Mouse (Mus musculus) left cerebral cortex, postnatal 10 days (tissue): ENCODE results near the gene 1700067K01Rik. TPM values are rescaled to one million over a fixed set of nuclear protein-coding genes. Genes with fewer than 3 reads are reported as not detected.
A peak's percentile ranks its signal among the peaks of the same experiment; 100 is the strongest.

ENCODE experiments used
- DNase-seq, 2 experiments: peaks; one replicate each; pipeline ENCODE4 v3.0.0; 2021 to 2022; ENCODE audit warnings: low spot score in 2 of 2, mixed read lengths in 1 of 2; ENCODE audit errors: extremely low spot score in 1 of 2
- intact Hi-C: fragments of 180-260 bp; cut with DNase I; formaldehyde crosslinking; loops from one replicate; pipeline ENCODE4 v1.15.1; 2025
- microRNA-seq: library from miRNA; unstranded; fragments of <30 nt; microRNA quantifications from one replicate; pipeline ENCODE4 v1.2.0, GENCODE M21; 2022
- total RNA-seq, 2 experiments: library from RNA; stranded (reverse); gene quantifications; 2 replicates each; pipeline ENCODE4 v1.2.3; 2021

Gene 1700067K01Rik
- total RNA-seq, 2 experiments from 2014 or later = 0.34 to 0.65 TPM

DNA sequence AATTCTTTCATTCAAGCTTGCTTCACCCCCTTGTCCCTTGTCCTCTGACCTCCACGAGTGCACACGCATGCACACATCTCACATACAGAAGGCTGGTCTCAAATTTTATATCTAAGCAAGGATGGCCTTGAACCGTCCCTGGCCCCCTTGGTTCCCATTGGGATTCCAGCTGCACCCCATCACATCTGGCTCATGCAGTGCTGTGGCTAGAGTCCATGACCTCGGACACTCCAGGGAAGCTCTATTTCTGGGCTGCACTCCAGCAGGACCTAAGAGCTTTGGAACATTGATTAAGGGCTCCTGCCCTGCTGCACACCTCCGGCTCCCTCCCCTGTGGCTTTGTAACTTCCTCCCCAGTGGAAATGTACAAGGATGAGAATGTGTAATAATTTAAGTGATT is 36.7 kb downstream of the 1700067K01Rik start:
- no peak for DNase-seq

GRCm38 (mm10) chr8:84039050-84039449 is 37.7 kb downstream of the 1700067K01Rik start:
- intact Hi-C loops = loop anchor here (10.0 kb wide), 1 partner anchor 66 kb away; the partner anchor contains the start of gene Dcaf15
- peak; percentile 55 to 77 for DNase-seq

More for the DNA sequence above, 36.7 kb downstream of the 1700067K01Rik start:
- intact Hi-C loops = loop anchor here (10.0 kb wide), 1 partner anchor 67 kb away; the partner anchor contains the start of gene Dcaf15

GRCm38 (mm10) chr8:84042066-84042947 is 41.0 kb downstream of the 1700067K01Rik start, which contains the start of gene Il27ra:
Gene Il27ra (minus strand): TSS chr8:84042589.
- intact Hi-C loops = no loop called here
- peak in 1 of 2 experiments; percentile 81 for DNase-seq

GRCm38 (mm10) chr8:84042948-84043342 is 41.6 kb downstream of the 1700067K01Rik start:
- no peak for DNase-seq
- intact Hi-C loops = no loop called here

DNA sequence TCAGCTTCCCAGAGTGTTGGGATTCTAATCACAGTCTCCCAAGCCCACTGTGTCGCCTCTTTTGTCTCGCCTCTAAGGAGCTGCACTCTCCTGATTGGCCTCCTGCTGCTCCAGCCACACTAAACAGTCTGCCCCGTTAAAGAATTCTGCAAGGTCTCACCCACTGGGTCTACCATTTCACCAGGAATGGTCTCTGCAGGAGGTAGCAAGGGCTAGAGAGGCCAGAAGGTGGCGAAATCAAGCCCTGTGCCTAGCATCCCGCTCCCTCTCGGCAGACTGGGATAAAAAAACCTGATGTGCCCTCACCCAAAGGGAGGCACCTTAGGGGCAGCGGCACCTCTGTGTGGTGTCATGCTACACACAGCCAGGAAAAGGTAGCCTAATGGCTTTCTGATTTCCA is 42.8 kb downstream of the 1700067K01Rik start:
- DNase-seq = no peak
- intact Hi-C loops = no loop called here

DNA sequence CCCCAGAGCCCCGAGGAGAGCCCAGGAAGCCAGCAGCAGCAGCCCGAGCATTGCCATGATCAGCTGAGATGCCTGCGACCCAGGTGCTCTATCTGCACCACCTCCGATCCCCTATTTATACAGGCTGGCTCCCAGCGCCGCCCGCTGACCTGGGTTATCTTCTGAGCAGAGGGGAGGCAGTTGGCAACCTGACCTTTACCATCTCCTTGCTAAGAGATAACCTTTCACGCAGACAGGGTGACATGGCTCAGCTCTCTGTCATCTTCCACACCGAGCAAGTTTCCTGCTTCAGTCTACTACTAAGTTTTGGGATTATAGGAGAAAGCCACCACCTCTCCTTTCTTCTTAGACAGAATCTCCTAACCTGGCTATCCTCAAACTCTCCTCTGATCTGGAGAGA is 43.6 kb downstream of the 1700067K01Rik start, which contains the start of gene Rln3:
Rln3 (minus strand) TSS at position 101 of the 400 bp plus-strand sequence.
- no peak for DNase-seq
- intact Hi-C loops = no loop called here

DNA sequence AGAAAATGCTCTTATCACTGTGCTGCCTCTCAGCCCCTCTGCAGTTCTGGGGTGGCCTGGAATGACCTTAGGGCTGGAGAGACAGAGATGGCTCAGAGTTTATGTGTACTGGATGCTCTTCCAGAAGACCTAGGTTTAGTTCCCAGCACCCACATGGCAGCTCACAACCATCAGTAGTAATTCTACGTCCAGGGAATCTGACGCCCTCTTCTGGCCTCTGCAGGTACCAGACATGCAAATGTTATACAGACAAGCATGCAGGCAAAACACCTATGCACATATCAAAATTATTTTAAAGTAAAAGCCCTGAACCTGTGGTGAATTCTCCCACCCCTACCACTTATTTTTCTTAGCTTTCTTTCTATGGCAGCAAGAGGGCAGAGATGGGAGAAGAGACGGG is 45.2 kb downstream of the 1700067K01Rik start:
- no peak for DNase-seq
- intact Hi-C loops = no loop called here

- intact Hi-C loops = no loop called here
- no peak for DNase-seq
These were observed 46.9 kb downstream of the 1700067K01Rik start for GRCm38 (mm10) chr8:84048171-84048570.

DNA sequence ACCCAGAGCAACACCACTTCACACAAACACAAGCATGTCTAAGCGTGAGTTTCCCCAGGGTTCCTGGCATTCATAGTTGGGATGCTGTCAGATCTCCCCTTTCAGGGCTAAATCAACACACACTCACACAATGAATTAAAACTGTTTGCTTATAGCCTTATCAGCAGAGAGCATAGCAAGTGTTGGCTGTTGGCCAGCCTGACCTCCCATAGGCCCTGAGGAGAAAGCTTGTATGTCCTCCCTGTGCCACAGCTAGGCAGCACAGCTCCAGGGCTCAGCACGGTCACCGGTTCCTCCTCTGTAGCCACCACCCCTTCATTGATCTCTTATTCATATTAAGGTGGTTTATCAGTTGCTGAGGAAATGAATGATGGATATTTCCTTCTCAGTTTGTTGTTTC is 51.4 kb downstream of the 1700067K01Rik start:
- intact Hi-C loops = no loop called here
- no peak for DNase-seq

DNA sequence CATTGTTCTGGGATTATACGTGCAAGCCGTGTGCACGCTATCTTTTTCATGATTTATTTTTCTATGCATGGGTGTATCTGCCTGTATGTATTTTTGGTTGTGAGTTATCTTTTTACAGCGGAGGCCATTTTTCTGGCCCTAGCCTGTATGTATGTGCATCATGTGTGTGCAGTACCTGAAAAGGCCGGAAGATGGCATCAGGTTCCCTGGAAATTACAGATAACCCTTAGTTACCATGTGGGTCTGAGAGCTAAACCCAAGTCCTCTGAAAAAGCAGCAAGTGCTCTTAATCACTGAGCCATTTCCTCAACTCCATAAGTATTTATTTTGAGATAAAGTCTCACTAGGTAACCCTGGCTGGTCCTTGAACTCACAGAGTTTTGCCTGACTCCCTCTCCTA is 51.9 kb downstream of the 1700067K01Rik start:
- DNase-seq = no peak
- intact Hi-C loops = no loop called here

Small RNA genes within 50 kb of the gene (microRNA-seq; reads per million reads assigned to microRNA genes)
- gene Mir1199 (1.1 reads per million), gene Mir8111 (4.3 reads per million, percentile 15 among the genes with 10 or more reads in this experiment)

Other genes starting within 250 kb of the 1700067K01Rik start
- 100 to 1,000 TPM; 445 to 464 TPM for gene Adgrl1, start 101.4 kb upstream of the 1700067K01Rik start, total RNA-seq
- gene Gm10644, start 46.3 kb upstream of the 1700067K01Rik start, total RNA-seq = under 1 TPM in 1 of 2 experiments, not detected in 1; 0.11 TPM
- gene Asf1b, start 46.0 kb upstream of the 1700067K01Rik start, total RNA-seq = 1 to 10 TPM; 1.1 TPM
- 100 to 1,000 TPM; 255 to 264 TPM for gene Prkaca, start 28.5 kb upstream of the 1700067K01Rik start, total RNA-seq
- 10 to 100 TPM; 56.4 to 59.1 TPM for gene Samd1, start 3.8 kb upstream of the 1700067K01Rik start, total RNA-seq
- gene 2210011C24Rik, start 10.7 kb downstream of the 1700067K01Rik start, total RNA-seq = under 1 TPM in 1 of 2 experiments, not detected in 1; 0.51 TPM
- gene Palm3, start 20.0 kb downstream of the 1700067K01Rik start, total RNA-seq = 10 to 100 TPM in 1 of 2 experiments, 1 to 10 TPM in 1; 9.2 to 11.3 TPM
- gene Il27ra, start 41.1 kb downstream of the 1700067K01Rik start, total RNA-seq = 1 to 10 TPM in 1 of 2 experiments, under 1 TPM in 1; 0.86 to 1.0 TPM
- gene Rln3, start 43.5 kb downstream of the 1700067K01Rik start, total RNA-seq = not detected
- 1 to 10 TPM; 2.8 to 3.1 TPM for gene Gm10643, start 63.6 kb downstream of the 1700067K01Rik start, total RNA-seq
- gene Rfx1, start 65.3 kb downstream of the 1700067K01Rik start, total RNA-seq = 10 to 100 TPM; 19.2 to 21.3 TPM
- 10 to 100 TPM; 30.4 to 33.8 TPM for gene Dcaf15, start 103.3 kb downstream of the 1700067K01Rik start, total RNA-seq
- not detected for gene Podnl1, start 124.5 kb downstream of the 1700067K01Rik start, total RNA-seq
- 10 to 100 TPM; 66.7 to 70.7 TPM for gene Cc2d1a, start 146.4 kb downstream of the 1700067K01Rik start, total RNA-seq
- 1 to 10 TPM; 2.9 to 3.2 TPM for gene 4930432K21Rik, start 146.5 kb downstream of the 1700067K01Rik start, total RNA-seq
- gene Nanos3, start 183.7 kb downstream of the 1700067K01Rik start, total RNA-seq = 1 to 10 TPM; 5.4 to 6.8 TPM
- 10 to 100 TPM; 14.2 to 14.3 TPM for gene Zswim4, start 235.6 kb downstream of the 1700067K01Rik start, total RNA-seq
- 100 to 1,000 TPM; 130 to 136 TPM for gene D8Ertd738e, start 248.2 kb downstream of the 1700067K01Rik start, total RNA-seq